Mouse (Mus musculus): ENCODE data around the gene Nfe2l2. TPM values are rescaled to one million over a fixed set of nuclear protein-coding genes. Genes with fewer than 3 reads are reported as not detected.
A peak's percentile ranks its signal among the peaks of the same experiment; 100 is the strongest.

Nfe2l2 gene
- polyA plus RNA-seq, 1 experiment = 130 TPM

GRCm38 (mm10) chr2:75690656-75691055 lies 13.8 kb downstream of the Nfe2l2 start:
- Histone ChIP-seq H3K4me3 (ENCODE audit: insufficient read depth, low read length) (no peak overlapping the region), H3K27ac (ENCODE audit: insufficient read depth, low read length) (no peak overlapping the region), H3K4me1 (ENCODE audit: control insufficient read depth, insufficient read depth, low read length) (peaks cover 21% of the 10 kb centered on the region)
- TF ChIP-seq CTCF (IDR thresholded peaks at IDR 0.05; ENCODE audit: borderline replicate concordance, insufficient read depth, low read length) (no peak), POLR2A (IDR thresholded peaks at IDR 0.05; ENCODE audit: low read depth, low read length) (no peak)

GRCm38 (mm10) chr2:75689482-75690158 lies 14.8 kb downstream of the Nfe2l2 start:
- TF ChIP-seq CTCF (IDR thresholded peaks at IDR 0.05; ENCODE audit: borderline replicate concordance, insufficient read depth, low read length) = no peak
- no peak for TF ChIP-seq POLR2A (IDR thresholded peaks at IDR 0.05; ENCODE audit: low read depth, low read length)

GRCm38 (mm10) chr2:75688901-75689300 lies 15.5 kb downstream of the Nfe2l2 start:
- H3K27ac ChIP-seq (ENCODE audit: insufficient read depth, low read length) = peak overlapping the region; percentile 28; the same call in 1 of the 2 replicates
- TF ChIP-seq CTCF (IDR thresholded peaks at IDR 0.05; ENCODE audit: borderline replicate concordance, insufficient read depth, low read length) (no peak), POLR2A (IDR thresholded peaks at IDR 0.05; ENCODE audit: low read depth, low read length) (no peak)

More at GRCm38 (mm10) chr2:75689482-75690158, 14.8 kb downstream of the Nfe2l2 start:
- Histone ChIP-seq H3K4me3 (ENCODE audit: insufficient read depth, low read length) (no peak overlapping the region), H3K4me1 (ENCODE audit: control insufficient read depth, insufficient read depth, low read length) (peaks cover 19% of the 10 kb centered on the region), H3K27ac (ENCODE audit: insufficient read depth, low read length) (0 out of 2 replicates have a peak overlapping the region, but pooled peaks have one; percentile 5)

GRCm38 (mm10) chr2:75687040-75687749 lies 17.2 kb downstream of the Nfe2l2 start:
- no peak overlapping the region for H3K4me3 ChIP-seq (ENCODE audit: insufficient read depth, low read length)
- TF ChIP-seq POLR2A (IDR thresholded peaks at IDR 0.05; ENCODE audit: low read depth, low read length) = no peak
- no peak for TF ChIP-seq CTCF (IDR thresholded peaks at IDR 0.05; ENCODE audit: borderline replicate concordance, insufficient read depth, low read length)
- peaks cover 20% of the 10 kb centered on the region for H3K4me1 ChIP-seq (ENCODE audit: control insufficient read depth, insufficient read depth, low read length)
- no peak overlapping the region; the same call in 1 of the 2 replicates for H3K27ac ChIP-seq (ENCODE audit: insufficient read depth, low read length)

More at GRCm38 (mm10) chr2:75688901-75689300, 15.5 kb downstream of the Nfe2l2 start:
- H3K4me3 ChIP-seq (ENCODE audit: insufficient read depth, low read length) = no peak overlapping the region
- H3K4me1 ChIP-seq (ENCODE audit: control insufficient read depth, insufficient read depth, low read length) = peaks cover 20% of the 10 kb centered on the region

GRCm38 (mm10) chr2:75685458-75685861 lies 19.0 kb downstream of the Nfe2l2 start:
- Histone ChIP-seq H3K4me3 (ENCODE audit: insufficient read depth, low read length) (no peak overlapping the region), H3K4me1 (ENCODE audit: control insufficient read depth, insufficient read depth, low read length) (peaks cover 26% of the 10 kb centered on the region), H3K27ac (ENCODE audit: insufficient read depth, low read length) (peak overlapping the region; percentile 97)
- no peak for TF ChIP-seq POLR2A (IDR thresholded peaks at IDR 0.05; ENCODE audit: low read depth, low read length)
- no peak for TF ChIP-seq CTCF (IDR thresholded peaks at IDR 0.05; ENCODE audit: borderline replicate concordance, insufficient read depth, low read length)

GRCm38 (mm10) chr2:75684526-75684925 lies 19.9 kb downstream of the Nfe2l2 start:
- peak overlapping the region; percentile 77 for H3K27ac ChIP-seq (ENCODE audit: insufficient read depth, low read length)
- H3K4me3 ChIP-seq (ENCODE audit: insufficient read depth, low read length) = no peak overlapping the region
- peaks cover 25% of the 10 kb centered on the region for H3K4me1 ChIP-seq (ENCODE audit: control insufficient read depth, insufficient read depth, low read length)
- TF ChIP-seq POLR2A (IDR thresholded peaks at IDR 0.05; ENCODE audit: low read depth, low read length) (no peak), CTCF (IDR thresholded peaks at IDR 0.05; ENCODE audit: borderline replicate concordance, insufficient read depth, low read length) (no peak)

- Histone ChIP-seq H3K4me1 (ENCODE audit: control insufficient read depth, insufficient read depth, low read length) (peaks cover 20% of the 10 kb centered on the region), H3K4me3 (ENCODE audit: insufficient read depth, low read length) (no peak overlapping the region), H3K27ac (ENCODE audit: insufficient read depth, low read length) (peak overlapping the region; percentile 48)
- no peak for TF ChIP-seq CTCF (IDR thresholded peaks at IDR 0.05; ENCODE audit: borderline replicate concordance, insufficient read depth, low read length)
- no peak for TF ChIP-seq POLR2A (IDR thresholded peaks at IDR 0.05; ENCODE audit: low read depth, low read length)
Observed at GRCm38 (mm10) chr2:75682978-75683709, 21.3 kb downstream of the Nfe2l2 start.

- H3K4me3 ChIP-seq (ENCODE audit: insufficient read depth, low read length) = no peak overlapping the region
- TF ChIP-seq POLR2A (IDR thresholded peaks at IDR 0.05; ENCODE audit: low read depth, low read length) = no peak
- no peak for TF ChIP-seq CTCF (IDR thresholded peaks at IDR 0.05; ENCODE audit: borderline replicate concordance, insufficient read depth, low read length)
- peaks cover 20% of the 10 kb centered on the region for H3K4me1 ChIP-seq (ENCODE audit: control insufficient read depth, insufficient read depth, low read length)
- H3K27ac ChIP-seq (ENCODE audit: insufficient read depth, low read length) = peak overlapping the region; percentile 47; the same call in 1 of the 2 replicates
Observed at GRCm38 (mm10) chr2:75681439-75681838, 23.0 kb downstream of the Nfe2l2 start.

GRCm38 (mm10) chr2:75679947-75680346 lies 24.5 kb downstream of the Nfe2l2 start:
- Histone ChIP-seq H3K4me3 (ENCODE audit: insufficient read depth, low read length) (no peak overlapping the region), H3K27ac (ENCODE audit: insufficient read depth, low read length) (no peak overlapping the region), H3K4me1 (ENCODE audit: control insufficient read depth, insufficient read depth, low read length) (peaks cover 16% of the 10 kb centered on the region; the same call in 1 of the 2 replicates)
- no peak for TF ChIP-seq POLR2A (IDR thresholded peaks at IDR 0.05; ENCODE audit: low read depth, low read length)
- no peak for TF ChIP-seq CTCF (IDR thresholded peaks at IDR 0.05; ENCODE audit: borderline replicate concordance, insufficient read depth, low read length)
